Mouse (Mus musculus): Measurements from ENCODE around the gene Ckmt2.

The Ckmt2 gene

DNA sequence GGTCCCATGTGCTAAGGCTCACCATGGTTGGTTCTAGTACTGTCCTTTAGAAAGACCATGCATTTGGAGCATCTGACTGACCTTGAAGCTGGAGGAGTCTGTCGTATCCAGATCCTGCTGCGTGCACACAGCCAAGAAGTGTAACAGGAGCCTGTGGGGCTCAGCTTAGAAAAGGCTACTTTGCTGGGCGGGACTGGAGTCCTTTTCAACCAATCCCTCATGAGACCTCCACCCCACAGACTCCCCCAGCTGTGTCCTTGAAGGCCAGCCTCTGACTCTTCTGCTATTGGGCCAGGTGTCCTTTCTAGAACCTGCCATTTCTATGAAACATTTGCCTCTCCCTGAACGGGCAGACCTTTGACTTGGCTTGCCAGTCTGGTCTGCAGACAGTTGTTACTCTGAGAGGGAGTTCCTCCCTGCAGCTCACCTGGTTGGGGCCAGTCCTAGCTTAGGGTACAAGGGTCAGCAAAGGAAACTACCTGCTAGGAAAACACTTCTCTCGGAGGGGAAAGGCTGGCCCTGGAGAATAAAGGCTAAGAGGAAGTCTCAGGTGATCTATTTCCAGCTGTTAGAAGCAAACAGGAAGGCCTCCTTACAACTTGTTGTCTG lies at the start of gene Ckmt2:
Gene Ckmt2 (minus strand): TSS at position 145 of the 609 bp plus-strand sequence.
- no peak for DNase-seq (ENCODE audit: low spot score in 2 of 2)

DNA sequence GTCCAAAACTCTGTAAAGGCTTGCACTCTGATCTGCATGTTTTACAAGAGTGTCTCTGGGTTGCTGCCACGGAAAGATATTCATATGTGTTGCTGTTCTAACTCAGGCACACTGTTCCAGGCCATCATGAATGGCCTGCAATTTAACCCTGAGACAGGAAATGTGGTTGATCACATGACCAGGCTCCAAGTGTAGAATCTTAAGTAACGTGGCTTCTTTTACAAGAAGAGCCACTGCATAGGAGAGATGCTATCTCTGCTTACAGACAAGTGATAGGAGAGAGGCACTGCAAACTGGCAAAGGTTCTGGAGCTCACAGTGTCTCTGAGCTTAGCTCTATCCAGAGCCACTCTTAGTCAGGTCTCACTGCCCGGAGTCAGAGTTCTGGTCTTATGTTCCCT lies 44.3 kb upstream of the Ckmt2 start:
- DNase-seq (ENCODE audit: low spot score in 2 of 2) = no peak

DNA sequence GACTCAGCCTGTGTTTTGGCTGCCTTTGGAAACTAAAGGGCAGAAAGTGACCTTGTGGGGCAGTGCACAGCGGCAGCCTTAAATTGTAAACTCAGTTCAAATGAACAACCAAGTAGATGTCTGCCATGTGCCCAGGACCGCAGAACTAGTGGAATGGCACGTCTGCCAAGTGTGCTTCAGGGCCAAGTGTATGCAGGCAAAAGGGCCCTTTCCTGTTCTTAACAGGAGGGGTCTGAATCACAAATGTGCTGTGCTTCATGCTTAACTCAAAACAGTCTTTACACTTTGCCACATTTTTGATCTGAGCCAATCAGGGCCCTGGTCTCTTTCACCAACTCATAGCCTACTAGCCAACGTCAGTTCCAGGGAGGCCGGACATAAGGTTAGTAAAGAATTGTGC lies 42.1 kb upstream of the Ckmt2 start:
- no peak for DNase-seq (ENCODE audit: low spot score in 2 of 2)

DNA sequence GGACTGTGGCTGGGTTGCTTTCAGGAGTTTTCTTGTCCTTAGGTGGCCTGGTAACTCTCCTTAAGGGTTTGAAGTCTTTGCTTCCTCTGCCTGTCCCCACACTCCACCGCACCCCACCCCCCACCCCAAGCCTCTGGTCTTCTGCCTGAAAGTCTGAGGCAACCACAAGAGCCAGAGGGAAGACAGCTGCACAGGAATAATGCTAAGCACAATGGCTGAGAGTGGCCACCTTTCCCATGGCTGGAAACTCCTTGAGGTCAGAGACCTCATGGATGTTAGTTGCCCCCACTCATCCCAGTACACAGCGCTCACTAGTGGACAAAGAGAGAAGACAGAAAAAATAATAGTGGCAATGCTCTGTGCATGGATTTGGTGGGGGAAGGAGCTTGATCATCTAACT lies 41.1 kb upstream of the Ckmt2 start:
- no peak for DNase-seq (ENCODE audit: low spot score in 2 of 2)

DNA sequence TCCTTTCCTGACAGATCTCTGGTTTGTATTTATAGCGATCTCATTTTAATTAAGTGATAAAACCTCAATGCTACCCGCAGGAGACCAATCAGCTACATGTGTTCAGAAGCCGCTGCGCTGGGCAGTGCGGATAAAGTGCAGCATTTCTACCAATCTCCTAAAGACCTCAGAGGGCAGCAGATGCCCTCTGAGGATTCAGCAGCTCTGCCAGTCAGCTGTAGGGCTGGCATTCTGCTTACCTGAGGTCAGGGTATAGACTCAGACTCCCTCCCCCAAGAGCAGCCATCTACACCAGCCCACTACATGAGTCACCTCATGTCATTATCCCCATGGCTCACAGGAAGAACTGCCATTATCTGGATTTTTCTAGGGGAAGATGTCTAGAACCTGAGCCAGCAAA lies 39.6 kb upstream of the Ckmt2 start:
- DNase-seq (ENCODE audit: low spot score in 2 of 2) = no peak

DNA sequence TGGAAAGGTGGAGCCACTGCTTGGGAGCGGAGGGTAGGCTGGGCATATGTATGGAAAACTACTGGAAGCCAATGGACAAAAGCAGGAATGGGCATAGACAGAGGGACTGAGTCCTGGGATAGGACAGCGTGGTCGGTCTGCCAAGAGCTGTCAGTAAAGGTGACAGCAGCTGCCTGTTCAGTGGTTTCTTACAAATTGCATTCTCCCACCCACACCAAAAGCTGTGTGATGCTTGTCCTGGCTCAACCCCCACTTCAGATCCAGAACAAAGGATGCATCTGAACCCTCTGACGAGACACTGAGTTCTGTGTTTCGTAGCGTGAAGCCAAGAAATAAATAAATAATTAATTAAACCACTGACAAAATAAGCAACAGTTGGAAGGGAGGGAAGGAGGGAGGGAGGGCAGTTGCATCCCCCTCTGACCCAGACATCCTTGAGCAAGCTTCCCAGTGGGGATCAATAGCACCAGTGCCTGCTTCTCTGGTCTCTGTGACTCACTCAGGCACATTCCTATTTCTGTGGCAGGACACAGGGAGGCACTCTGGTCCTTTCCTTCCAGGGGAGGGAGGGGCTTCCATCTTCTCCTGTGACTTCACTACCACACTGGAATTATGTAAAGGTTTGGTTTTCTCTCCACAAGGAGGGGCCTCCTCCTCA lies 39.0 kb upstream of the Ckmt2 start:
- DNase-seq (ENCODE audit: low spot score in 2 of 2) = peak; percentile 23 to 56

DNA sequence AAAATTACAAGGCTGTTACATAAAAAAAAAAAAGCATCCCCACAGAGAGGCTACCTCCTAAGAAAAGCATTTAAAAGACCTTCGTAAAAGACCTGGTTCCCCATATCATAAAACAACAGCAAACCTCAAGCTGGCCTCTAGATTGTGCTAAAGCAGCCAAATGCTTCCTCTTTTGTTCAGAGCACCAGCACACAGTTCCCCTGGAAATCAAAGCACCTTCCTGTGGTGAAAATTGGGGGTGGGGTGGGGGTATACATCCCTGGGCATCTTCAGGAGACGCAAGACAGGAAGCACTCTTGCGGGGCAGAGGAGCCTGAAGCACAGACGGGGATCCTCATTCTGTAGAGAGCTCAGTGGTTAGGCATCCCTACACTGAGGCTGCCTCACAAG lies 38.5 kb upstream of the Ckmt2 start:
- DNase-seq (ENCODE audit: low spot score in 2 of 2) = no peak

DNA sequence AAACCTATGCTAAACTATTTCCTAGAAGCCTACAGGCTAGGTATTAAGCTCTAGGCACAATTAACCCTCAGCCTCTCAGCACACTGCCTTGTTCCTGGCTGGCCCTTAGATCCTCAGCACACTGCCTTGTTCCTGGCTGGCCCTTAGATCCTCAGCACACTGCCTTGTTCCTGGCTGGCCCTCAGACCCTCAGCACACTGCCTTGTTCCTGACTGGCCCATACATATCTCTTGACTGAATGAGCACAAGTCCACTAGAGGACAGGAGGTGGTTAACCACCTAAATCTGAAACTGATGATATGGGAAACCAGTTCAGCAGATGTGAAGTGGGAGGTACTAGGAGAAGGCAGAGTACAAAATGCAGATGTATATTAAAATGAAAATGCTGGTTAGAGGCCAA lies 35.0 kb upstream of the Ckmt2 start:
- no peak for DNase-seq (ENCODE audit: low spot score in 2 of 2)

DNA sequence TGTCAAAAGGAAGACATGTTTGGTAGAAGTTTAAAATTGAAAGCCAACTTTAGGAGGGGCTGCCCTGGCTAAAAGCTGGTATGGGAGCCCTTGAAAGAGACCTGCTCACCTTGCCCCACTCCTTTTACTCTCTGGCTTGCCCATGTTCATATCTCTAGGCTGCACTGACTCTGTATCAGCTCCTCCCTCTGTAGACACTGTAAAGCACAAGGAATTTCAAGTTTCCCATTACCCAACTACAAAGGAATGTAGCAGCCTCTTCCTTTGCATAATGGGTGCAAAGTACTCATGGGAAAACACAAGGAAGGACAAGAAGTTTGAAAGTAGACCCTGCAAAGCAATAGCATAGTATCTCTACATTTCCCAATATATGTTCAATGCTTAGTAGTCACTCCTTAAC lies 34.5 kb upstream of the Ckmt2 start:
- DNase-seq (ENCODE audit: low spot score in 2 of 2) = no peak

DNA sequence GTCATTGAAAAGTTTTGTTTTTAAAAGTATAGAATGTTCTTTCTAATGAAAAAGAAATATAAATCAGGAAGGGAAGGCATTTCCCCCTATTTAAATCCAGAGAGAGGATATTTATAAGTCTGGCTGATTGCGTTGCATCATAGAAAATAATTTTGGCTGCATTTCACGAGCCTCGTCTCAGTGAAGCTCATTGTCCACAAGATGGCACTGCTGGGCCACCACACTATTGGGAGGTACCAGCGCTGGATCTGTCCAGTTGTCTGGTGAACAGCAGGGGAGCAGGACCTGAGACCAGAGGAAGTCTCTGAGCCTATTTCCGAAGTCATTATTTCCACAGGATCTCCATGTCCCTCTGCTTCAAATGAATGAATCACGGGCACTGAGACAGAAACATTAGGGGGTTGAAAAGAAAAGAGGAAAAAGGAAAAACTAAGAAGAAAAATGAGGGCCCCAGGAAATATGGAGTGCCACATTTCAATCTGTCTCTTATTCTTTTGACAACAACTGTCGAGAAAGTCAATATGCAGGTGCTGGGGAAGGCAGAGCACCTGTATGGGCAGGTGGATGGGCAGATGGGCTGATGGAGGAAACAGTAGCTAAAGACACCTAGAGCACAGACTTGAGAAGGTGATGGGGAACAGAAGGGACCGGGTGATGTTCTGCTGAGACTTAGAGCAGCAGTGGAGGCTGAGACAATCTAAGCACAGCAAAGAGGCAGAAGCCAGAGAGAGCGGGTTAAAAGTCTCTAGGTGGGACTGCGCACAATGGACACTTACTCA lies 31.7 kb upstream of the Ckmt2 start:
- DNase-seq (ENCODE audit: low spot score in 2 of 2) = peak; percentile 36 to 73

DNA sequence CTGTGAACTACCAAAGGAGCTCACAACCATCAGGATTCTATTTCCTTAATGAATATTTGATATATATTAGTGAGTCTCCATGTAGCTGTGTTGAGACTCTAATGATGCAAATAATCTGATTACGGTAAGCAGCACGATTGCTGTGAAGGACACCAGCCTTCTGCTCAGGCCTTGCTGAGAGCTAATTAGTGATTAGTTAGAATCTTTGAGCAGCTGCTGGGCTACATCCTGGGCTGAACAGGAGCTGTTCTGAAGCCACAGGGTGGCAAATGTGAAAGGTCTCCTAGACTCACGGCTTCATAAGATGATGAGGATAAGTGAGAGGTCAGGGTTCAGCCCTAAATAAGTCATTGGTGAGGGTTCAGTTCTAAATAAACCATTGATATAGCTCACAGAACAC lies 29.7 kb upstream of the Ckmt2 start:
- no peak for DNase-seq (ENCODE audit: low spot score in 2 of 2)

DNA sequence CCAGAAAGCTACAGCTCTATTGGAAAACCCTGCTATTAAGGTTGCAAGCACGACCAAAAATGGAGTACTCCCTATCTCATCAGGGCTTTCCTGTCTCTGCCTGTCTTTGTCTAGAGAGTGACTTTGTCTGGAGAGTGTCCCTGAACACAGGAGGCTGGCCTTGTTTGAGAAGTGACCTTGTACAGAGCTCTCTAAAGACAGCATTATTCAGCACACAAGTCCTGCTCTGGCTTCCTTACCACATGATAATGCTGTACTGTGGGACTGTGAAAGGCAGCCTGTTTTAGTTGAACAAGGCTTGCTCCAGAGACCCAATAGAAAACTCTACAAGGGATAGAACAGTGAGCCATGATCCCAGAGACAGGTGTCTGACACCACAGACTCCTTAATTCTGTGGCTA lies 19.8 kb upstream of the Ckmt2 start:
- DNase-seq (ENCODE audit: low spot score in 2 of 2) = no peak

DNA sequence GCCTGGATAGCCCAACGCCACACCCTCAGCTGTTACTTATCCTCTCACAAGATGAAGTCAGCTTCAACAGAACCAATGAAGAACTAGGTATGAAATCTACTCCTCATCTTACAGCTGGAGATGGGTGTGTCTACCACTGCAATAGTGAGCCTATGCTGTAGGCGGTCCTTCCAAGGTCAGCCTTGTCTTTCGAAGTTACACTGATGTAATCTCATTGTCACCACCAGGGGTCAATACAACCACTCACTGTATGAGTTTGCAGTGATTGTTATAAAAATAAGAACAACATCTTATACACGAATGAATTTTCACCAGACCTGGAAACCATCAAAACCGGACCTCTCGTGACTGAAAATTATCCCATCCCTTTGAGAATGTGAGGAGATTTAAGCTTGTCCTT lies 16.4 kb upstream of the Ckmt2 start:
- no peak for DNase-seq (ENCODE audit: low spot score in 2 of 2)

DNA sequence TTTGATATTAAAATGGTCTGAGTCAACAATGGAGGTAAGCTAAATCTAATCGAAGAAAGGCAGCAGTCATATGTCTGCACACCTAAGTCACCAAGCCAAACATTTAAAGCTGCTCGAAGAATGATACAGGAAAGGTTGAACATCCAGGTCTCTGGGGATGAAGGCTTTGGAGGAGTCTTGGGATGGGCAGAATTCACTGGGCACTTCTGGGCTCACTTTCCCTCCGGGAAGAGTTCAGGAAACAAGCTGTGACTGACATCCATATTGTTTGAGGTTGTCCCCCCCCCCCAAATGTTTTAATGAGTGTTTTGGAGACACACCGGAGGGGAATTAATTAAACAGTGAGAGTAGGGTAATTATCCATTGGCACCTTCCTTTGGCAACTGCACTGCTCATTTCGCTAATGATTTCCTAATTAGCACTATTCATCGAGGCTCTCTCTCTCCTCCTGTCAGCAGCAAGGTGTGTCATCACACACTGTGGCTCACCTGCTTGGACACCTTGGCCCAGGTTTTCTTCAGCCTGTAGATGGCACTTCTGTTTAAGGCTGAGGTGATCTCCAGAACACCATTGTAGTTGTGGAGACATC lies 13.4 kb upstream of the Ckmt2 start:
- DNase-seq (ENCODE audit: low spot score in 2 of 2) = no peak

DNA sequence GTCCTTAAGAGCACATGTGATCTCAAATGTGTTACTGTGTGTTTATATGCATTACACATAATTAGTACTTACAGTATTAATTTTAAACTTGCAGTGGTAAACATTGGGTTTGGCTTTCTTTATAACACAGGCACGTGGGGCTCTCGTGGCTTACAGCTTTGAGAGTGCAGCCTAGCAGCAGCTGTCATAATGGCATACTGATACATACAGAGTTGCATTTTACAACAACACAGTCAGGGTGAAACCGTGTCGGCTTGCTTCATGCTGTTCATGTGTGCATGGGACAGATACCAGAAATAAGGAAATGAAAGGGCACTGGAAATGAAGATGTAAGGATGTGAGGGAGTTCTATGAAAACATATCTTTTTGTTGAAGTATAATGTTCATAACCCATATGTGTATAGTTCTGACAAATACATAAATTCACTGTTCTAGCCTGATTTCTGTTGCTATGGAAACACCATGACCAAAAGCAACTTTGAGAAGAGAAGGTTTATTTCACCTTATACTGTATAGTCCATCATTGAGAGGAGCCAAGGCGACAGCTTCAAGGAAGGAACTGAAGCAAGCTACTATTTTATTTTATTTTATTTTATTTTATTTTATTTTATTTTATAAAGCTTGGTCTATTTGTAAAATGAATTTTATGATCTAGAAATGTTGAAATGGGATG lies 8.2 kb upstream of the Ckmt2 start:
- no peak for DNase-seq (ENCODE audit: low spot score in 2 of 2)

DNA sequence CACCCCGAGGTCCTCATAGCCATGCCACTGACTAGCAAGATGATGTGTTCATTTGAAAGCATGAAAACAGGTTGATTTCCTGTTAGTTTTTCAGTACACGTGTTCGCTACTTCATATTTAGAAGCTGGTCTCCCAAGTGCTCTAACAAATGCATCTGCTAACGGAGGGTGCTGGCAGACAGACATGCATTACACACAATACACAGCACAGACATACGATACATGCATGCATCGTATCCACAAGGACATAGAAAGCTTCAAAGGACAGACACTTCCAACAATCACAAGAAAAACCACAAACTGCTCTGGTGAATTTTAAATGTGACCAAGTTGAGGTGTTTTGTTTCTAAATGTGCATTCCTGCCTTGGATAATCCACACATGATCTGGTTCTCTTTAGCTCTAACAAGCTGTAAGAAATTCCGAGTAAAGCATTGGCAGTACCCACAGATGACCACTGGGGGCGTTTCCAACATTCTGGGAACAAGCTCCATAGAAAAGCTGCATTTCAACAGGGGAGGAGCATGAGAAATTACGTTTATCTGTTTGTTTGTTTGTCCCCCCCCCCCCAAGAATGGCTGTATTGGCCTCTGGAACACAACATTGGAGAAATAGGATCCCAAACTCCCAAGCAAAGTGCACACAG lies 5.3 kb upstream of the Ckmt2 start:
- peak; percentile 44 to 60 for DNase-seq (ENCODE audit: low spot score in 2 of 2)

DNA sequence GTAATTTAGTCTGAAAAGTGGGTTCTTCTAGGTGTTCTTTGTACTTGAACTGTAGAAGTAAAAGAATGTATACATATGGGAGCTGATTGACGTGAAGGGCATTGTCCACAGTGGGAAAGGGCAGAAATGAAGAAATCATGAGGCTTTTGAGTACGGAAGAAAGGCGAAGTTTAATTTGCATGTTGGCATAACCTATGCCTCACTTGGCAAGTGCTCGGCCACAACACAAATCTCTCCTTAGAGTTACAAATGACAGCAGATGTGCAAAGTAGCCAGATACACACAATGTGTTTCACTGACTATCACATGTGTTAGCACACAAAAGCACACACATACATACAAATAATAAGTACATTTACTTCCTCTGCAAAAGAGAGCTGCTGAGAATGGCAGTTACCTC lies 3.6 kb upstream of the Ckmt2 start:
- DNase-seq (ENCODE audit: low spot score in 2 of 2) = no peak

DNA sequence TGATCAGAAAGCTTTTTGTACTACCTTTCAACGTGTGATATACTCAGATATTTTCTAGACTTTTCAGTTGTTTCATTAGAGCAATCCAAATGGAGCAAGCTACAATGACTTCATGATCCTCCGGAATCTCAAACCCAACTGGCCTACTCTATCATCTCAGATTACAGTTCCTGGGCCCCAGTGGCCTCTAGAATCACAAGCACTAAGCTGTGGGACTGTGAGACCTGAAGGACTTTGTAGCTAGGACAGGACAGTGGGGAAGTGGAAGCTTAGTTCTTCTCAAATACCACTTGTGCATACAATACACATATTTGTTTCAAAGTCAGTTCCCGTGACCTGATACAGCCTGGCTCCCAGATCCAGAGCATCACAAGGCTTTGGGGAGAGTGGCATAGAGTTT lies 1.3 kb upstream of the Ckmt2 start:
- DNase-seq (ENCODE audit: low spot score in 2 of 2) = no peak

DNA sequence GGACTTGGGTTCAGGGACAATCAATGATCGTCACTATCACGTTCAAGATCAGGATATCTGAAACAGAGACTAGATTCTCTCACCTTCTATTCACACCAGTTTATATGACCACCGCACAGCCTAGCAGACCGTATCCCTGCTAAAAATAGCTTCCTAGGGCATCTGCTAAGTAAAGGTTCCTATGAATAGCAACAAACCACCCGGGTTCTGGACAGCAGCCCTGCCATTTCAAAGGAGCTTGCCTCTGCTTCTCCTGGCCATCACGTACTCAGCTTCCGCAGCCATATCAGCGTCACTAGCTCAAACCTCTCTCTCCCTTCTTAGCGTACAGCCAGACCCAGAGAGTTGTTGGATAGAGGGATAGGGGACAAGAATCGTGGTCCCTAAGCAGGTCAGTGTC lies 665 bp upstream of the Ckmt2 start:
- DNase-seq (ENCODE audit: low spot score in 2 of 2) = no peak

DNA sequence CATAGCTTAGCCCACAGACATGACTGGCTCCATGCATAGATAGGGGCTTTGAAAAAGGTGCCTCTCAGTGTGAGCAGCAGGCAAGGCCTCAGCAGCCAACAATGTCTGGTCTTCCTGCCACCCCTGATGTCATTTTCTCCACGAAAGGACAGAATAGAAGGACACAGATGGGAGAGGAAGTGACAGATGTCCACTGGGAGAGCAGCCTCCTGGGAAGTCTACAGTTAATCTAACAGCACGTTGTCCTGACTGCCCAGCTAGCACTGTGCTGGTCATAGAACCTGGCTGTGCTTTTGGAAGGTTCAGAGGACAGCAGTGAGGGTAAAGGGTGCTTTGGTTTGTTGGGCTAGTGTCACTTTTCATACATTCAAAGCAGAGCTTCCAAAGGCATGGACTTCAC lies 1.1 kb downstream of the Ckmt2 start:
- DNase-seq (ENCODE audit: low spot score in 2 of 2) = no peak

DNA sequence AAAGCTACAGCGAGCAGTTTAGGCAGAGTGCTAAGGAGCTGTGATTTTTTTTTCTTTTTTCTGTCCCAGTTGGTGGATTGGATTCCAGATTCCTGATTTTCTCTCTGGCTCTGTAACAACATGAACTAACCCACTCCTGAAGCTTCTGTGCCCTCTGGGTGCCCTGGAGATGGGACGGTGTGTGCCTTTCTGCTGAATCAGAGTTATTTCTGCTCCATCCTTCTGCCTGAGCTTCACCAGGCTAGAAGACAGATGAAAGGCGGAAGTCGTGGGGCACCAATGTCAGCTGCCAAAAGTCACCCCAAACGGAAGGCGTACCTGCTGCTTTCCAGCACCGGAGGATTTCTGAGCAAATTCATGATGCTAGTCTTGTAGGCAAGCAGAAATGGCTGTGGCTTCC lies 2.1 kb downstream of the Ckmt2 start:
- DNase-seq (ENCODE audit: low spot score in 2 of 2) = no peak

All from frontal cortex, postnatal 10 days (tissue).